Mouse (Mus musculus): ENCODE results near the gene Ubl7. TPM values are rescaled to one million over a fixed set of nuclear protein-coding genes. Genes with fewer than 3 reads are reported as not detected.

Gene Ubl7
- total RNA-seq, 2 experiments from 2014 or later, result 13.8 to 33.1 TPM

- ATAC-seq (replicated peaks; ENCODE audit: low FRiP score, poor library complexity, severe bottlenecking), result no peak
Observed at GRCm38 (mm10) chr9:57963249-57963997, 52.6 kb downstream of the Ubl7 start.

GRCm38 (mm10) chr9:57963998-57964395, 53.2 kb downstream of the Ubl7 start:
- no peak for ATAC-seq (replicated peaks; ENCODE audit: low FRiP score, poor library complexity, severe bottlenecking)

GRCm38 (mm10) chr9:57964528-57965250, 53.9 kb downstream of the Ubl7 start:
- no peak for ATAC-seq (replicated peaks; ENCODE audit: low FRiP score, poor library complexity, severe bottlenecking)

- ATAC-seq (replicated peaks; ENCODE audit: low FRiP score, poor library complexity, severe bottlenecking), result no peak
Observed at GRCm38 (mm10) chr9:57965281-57966185, 54.8 kb downstream of the Ubl7 start.

- ATAC-seq (replicated peaks; ENCODE audit: low FRiP score, poor library complexity, severe bottlenecking), result no peak
Observed at GRCm38 (mm10) chr9:57967237-57967960, 56.6 kb downstream of the Ubl7 start.

GRCm38 (mm10) chr9:57968166-57968771, 57.5 kb downstream of the Ubl7 start:
- no peak for ATAC-seq (replicated peaks; ENCODE audit: low FRiP score, poor library complexity, severe bottlenecking)

- no peak for ATAC-seq (replicated peaks; ENCODE audit: low FRiP score, poor library complexity, severe bottlenecking)
Observed at GRCm38 (mm10) chr9:57968783-57969542, 58.2 kb downstream of the Ubl7 start.

- no peak for ATAC-seq (replicated peaks; ENCODE audit: low FRiP score, poor library complexity, severe bottlenecking)
Observed at GRCm38 (mm10) chr9:57969736-57970495, 59.1 kb downstream of the Ubl7 start.

GRCm38 (mm10) chr9:57971413-57971812, 60.6 kb downstream of the Ubl7 start:
- ATAC-seq (replicated peaks; ENCODE audit: low FRiP score, poor library complexity, severe bottlenecking), result no peak

- ATAC-seq (replicated peaks; ENCODE audit: low FRiP score, poor library complexity, severe bottlenecking), result no peak
Observed at GRCm38 (mm10) chr9:57972141-57972591, 61.4 kb downstream of the Ubl7 start.

- ATAC-seq (replicated peaks; ENCODE audit: low FRiP score, poor library complexity, severe bottlenecking), result no peak
Observed at GRCm38 (mm10) chr9:57972776-57973439, 62.1 kb downstream of the Ubl7 start.

- no peak for ATAC-seq (replicated peaks; ENCODE audit: low FRiP score, poor library complexity, severe bottlenecking)
Observed at GRCm38 (mm10) chr9:57973440-57974066, 62.8 kb downstream of the Ubl7 start.

GRCm38 (mm10) chr9:57974221-57974620, 63.4 kb downstream of the Ubl7 start:
- no peak for ATAC-seq (replicated peaks; ENCODE audit: low FRiP score, poor library complexity, severe bottlenecking)

GRCm38 (mm10) chr9:57975200-57975821, 64.5 kb downstream of the Ubl7 start:
- ATAC-seq (replicated peaks; ENCODE audit: low FRiP score, poor library complexity, severe bottlenecking), result no peak

GRCm38 (mm10) chr9:57978025-57978424, 67.2 kb downstream of the Ubl7 start:
- no peak for ATAC-seq (replicated peaks; ENCODE audit: low FRiP score, poor library complexity, severe bottlenecking)

- ATAC-seq (replicated peaks; ENCODE audit: low FRiP score, poor library complexity, severe bottlenecking), result no peak
Observed at GRCm38 (mm10) chr9:57978858-57979257, 68.1 kb downstream of the Ubl7 start.
